Mouse (Mus musculus) kidney, adult 2 months (tissue): ENCODE results near the gene Fam107a. TPM values are rescaled to one million over a fixed set of nuclear protein-coding genes. Genes with fewer than 3 reads are reported as not detected.
A peak's percentile ranks its signal among the peaks of the same experiment; 100 is the strongest.

ENCODE experiments used
- DNase-seq: peaks from one replicate; pipeline ENCODE4 v3.0.0; 2021
- H3K27ac ChIP-seq: fragments of 200-500 bp; 2 replicates; pipeline ENCODE4 v1.5.1; 2012; ENCODE audit warnings: low read depth, low read length, control low read depth, inconsistent platforms; ENCODE audit not compliant: insufficient read depth
- H3K27me3 ChIP-seq: fragments of 200-500 bp; replicated peaks from 2 replicates; pipeline ENCODE4 v1.6.1; 2012; ENCODE audit warnings: mild to moderate bottlenecking, moderate library complexity, low read length, inconsistent platforms; ENCODE audit not compliant: control insufficient read depth, insufficient read depth
- H3K36me3 ChIP-seq: fragments of 200-500 bp; 2 replicates; pipeline ENCODE4 v1.6.1; 2012; ENCODE audit warnings: mild to moderate bottlenecking, moderate library complexity, low read length, inconsistent platforms; ENCODE audit not compliant: control insufficient read depth, insufficient read depth
- H3K4me1 ChIP-seq: fragments of 200-500 bp; 2 replicates; pipeline ENCODE4 v1.6.1; 2011; ENCODE audit warnings: low read length; ENCODE audit not compliant: control insufficient read depth, insufficient read depth
- H3K4me3 ChIP-seq: fragments of 200-500 bp; 2 replicates; pipeline ENCODE4 v1.5.1; 2011; ENCODE audit warnings: mild to moderate bottlenecking, low read depth, low read length, control low read depth; ENCODE audit not compliant: insufficient read depth
- CTCF ChIP-seq: fragments of 200-500 bp; conservative IDR thresholded peaks from 2 replicates; pipeline ENCODE4 v1.5.1; 2011; ENCODE audit warnings: low read depth, mild to moderate bottlenecking, control low read depth, low read length, moderate library complexity, mixed read lengths; ENCODE audit not compliant: insufficient read depth, insufficient read length
- POLR2A ChIP-seq: fragments of 200-500 bp; IDR thresholded peaks from one replicate; pipeline ENCODE4 v1.6.1; 2011; ENCODE audit warnings: low read depth, low read length, control low read depth
- WGBS: fragments of 180-500 bp; shearing (Covaris S2); methylation state at CpG from one replicate; pipeline ENCODE4 v1.1.7; 2018; 5-methylcytosine and 5-hydroxymethylcytosine counted together
- polyA plus RNA-seq: library from polyadenylated mRNA; depleted of rRNA; stranded (reverse); fragments of >200 nt; gene quantifications from 2 replicates; pipeline ENCODE4 v1.2.3, GENCODE M21; 2012; rRNA removed

Gene Fam107a
- polyA plus RNA-seq, 1 experiment: 119 TPM

DNA sequence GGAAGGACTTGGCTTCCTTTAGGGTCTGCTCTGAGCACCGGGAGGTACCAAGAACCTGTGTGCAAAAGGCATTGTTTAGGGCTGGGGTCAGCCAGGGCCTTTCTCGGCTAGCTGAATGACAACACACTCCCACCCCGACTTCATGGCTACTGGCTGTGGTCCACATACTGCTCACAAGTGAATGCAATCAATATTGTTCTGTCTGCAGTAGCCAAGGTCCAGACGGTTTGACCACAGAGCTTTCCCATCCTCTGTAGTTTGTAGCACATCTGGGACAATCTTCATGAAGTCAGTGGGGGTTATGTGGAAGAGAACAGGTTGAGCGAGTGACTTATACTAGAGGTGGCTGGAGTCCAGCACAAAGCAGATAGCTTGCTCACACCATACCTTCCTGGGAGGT, 60.9 kb downstream of the Fam107a start:
- no peaks in the 10 kb centered on the region for H3K27me3 ChIP-seq
- no peak overlapping the region for H3K27ac ChIP-seq
- H3K4me3 ChIP-seq: no peak overlapping the region; the same call in 1 of the 2 replicates
- H3K36me3 ChIP-seq: no peaks in the 10 kb centered on the region
- no peak for DNase-seq
- 46% methylated on average over 5 of the region's 5 CpGs for WGBS
- H3K4me1 ChIP-seq: peaks cover 18% of the 10 kb centered on the region
- TF ChIP-seq POLR2A (no peak), CTCF (no peak)

DNA sequence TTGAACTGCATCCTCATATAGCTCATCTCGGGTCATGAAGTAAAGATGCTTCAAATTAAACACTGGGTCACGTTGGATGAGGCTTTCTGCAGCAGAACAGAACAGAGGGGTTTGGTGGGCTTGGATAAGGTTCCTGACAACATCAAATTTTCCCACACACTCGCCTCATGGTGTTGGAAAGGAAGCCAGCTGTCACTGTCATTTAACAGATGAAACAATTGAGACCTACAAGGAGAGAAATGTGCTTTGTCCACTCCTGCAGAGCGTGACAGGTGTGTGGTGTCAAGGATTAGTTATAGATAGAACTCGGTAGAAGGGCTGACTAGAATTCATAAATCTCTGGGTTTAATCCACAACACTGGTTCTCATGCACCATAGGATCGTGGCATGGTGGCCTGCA, 61.8 kb downstream of the Fam107a start:
- Histone ChIP-seq H3K4me1 (peaks cover 18% of the 10 kb centered on the region), H3K27ac (no peak overlapping the region), H3K36me3 (no peaks in the 10 kb centered on the region), H3K4me3 (no peak overlapping the region), H3K27me3 (no peaks in the 10 kb centered on the region)
- no peak for TF ChIP-seq CTCF
- no peak for TF ChIP-seq POLR2A
- 74% methylated on average over 6 of the region's 6 CpGs for WGBS
- no peak for DNase-seq

DNA sequence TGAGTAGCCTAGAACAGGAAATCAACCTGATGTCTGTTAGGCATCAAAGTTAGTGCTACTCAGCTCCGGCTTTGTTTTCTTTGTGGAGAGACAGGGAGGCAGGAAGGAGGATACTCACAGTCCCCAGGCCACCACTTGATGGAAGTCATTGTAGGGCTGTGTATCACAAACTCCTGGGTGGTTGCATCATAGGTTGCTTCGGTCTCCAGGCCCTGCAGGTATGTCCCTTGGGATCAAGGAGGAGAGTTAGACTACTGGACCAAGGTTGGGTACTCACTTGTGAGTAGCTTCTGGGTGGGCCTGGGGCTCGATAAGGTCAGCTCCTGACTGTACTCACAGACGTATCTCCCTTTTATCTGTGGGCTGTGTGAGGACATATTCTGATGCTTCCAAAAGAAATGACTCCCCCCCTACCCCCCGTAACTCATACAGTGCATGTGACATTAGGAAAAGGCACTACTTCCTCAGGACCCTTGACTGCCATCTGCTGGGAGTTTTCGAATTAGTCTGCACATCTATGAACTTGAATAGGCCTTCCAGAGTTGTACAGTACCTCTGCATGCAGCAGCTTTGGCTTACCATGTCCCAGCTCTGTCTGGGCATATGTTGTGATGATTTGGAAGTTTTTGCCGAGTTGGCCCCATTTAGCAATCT, 62.6 kb downstream of the Fam107a start:
- Histone ChIP-seq H3K27me3 (no peaks in the 10 kb centered on the region), H3K27ac (no peak overlapping the region), H3K4me3 (no peak overlapping the region), H3K36me3 (no peaks in the 10 kb centered on the region), H3K4me1 (peaks cover 18% of the 10 kb centered on the region)
- peak; percentile 78 for DNase-seq
- WGBS: 62% methylated on average over 7 of the region's 7 CpGs
- TF ChIP-seq CTCF (peak; percentile 45), POLR2A (no peak)

DNA sequence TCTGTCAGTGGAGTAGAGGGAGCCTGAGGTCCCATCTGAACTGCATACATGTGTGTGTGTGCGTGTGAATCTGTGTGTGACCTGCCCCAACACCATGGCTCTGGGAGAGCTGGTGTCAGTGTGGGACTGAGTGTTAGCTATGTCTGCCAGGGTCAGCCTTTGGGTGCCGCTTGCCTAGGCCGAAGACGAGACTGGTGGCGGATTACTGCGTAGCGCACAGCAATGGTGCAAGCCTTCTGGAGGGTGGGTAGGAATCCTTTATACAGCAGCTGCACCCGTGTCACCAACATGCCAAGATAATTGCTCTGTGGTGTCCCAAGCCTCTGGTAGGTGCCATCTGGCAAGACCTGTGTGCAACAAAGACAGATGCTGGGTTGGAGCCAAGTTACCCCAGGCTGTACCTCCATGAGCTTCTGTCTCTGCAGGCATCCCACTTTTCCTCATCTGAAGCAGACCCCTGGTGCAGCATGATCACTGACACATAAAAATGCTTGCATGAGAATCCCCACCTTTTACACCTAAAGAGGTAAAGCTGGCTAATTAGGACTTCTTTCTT, 66.4 kb downstream of the Fam107a start:
- no peaks in the 10 kb centered on the region for H3K27me3 ChIP-seq
- no peak overlapping the region for H3K4me3 ChIP-seq
- no peaks in the 10 kb centered on the region for H3K4me1 ChIP-seq
- TF ChIP-seq POLR2A: no peak
- no peak for TF ChIP-seq CTCF
- H3K27ac ChIP-seq: no peak overlapping the region
- DNase-seq: no peak
- 94% methylated on average over 8 of the region's 8 CpGs for WGBS
- H3K36me3 ChIP-seq: no peaks in the 10 kb centered on the region

DNA sequence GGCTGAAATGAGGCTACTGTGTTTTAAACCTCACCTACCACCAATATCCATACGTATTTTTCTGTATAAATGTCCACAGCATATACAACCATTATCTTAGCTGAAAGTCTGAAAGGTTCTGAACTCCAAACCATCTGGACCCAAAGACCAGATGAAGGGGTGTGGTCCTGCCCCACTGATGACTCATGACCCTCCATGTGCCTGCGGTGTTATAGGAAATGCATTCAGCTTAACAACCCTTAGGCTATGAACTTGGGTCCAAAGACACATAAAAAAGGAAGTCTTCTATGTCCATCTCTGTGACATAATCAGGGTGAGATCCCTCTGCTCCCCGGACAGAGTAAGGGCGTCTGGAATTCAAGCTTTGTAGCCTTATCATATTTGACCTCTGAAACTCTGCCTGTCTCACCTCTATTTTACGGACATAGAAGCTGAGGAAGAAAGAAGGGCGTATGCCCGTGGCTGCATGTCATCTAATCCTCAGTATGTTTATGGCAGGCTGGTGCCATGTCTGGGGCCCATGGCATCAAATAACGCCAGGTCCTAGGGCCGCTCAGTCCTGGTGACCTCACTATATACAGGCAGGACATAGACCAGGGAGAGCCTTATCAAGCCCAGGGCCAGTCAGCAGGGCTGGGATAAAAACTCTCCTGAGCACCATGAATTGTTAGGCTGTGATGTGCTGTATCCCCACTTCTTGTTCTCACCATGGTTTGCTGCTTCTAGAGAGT, 67.5 kb downstream of the Fam107a start:
- DNase-seq: no peak
- Histone ChIP-seq H3K27ac (no peak overlapping the region), H3K4me3 (no peak overlapping the region), H3K36me3 (no peaks in the 10 kb centered on the region), H3K4me1 (no peaks in the 10 kb centered on the region), H3K27me3 (no peaks in the 10 kb centered on the region)
- WGBS: 84% methylated on average over 9 of the region's 9 CpGs
- TF ChIP-seq CTCF (no peak), POLR2A (no peak)

DNA sequence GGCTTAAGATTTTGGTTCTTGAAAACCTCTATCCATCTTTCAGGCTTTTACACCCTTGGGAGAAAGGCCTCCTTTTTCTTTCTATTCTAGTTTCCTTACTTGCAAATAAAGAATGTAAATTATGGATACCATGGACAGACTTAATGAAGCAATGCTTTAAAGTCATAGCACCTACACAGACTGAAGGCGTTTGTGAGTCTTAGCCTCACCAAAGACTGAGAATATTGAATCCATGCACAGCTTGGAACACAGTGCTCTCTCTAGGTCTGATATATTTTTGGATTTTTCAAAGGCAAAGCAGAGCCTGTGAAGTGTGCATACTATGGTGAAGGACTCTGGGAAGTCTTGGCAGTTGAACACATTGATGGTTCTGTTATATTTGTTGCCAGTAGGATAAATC, 68.6 kb downstream of the Fam107a start:
- Histone ChIP-seq H3K27ac (no peak overlapping the region), H3K27me3 (no peaks in the 10 kb centered on the region), H3K36me3 (no peaks in the 10 kb centered on the region), H3K4me1 (peaks cover 3% of the 10 kb centered on the region; the same call in 1 of the 2 replicates), H3K4me3 (no peak overlapping the region)
- WGBS: 88% methylated on average over 1 of the region's 1 CpGs
- no peak for DNase-seq
- TF ChIP-seq CTCF (no peak), POLR2A (no peak)

DNA sequence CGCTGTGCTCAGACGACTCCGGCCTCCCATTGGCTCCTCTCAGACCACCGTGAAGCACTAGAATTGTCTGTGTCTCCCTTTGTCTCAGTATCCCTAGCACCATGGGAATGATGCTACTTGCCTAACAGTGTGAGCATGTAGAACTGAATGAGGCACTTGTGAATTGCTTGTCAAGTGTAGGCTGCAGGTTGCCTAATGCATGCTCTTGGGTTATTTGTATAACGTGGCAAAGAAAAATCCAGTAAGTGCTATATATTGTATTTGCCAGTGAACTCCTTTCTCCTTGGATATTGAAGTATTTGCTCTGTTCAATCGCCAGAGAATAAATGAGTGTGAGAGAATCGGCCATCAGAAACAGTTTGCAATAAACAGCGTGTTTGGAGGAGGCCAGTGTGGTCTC, 70.9 kb downstream of the Fam107a start:
- Histone ChIP-seq H3K36me3 (no peaks in the 10 kb centered on the region), H3K27ac (no peak overlapping the region), H3K4me1 (peaks cover 18% of the 10 kb centered on the region; the same call in 1 of the 2 replicates), H3K4me3 (no peak overlapping the region), H3K27me3 (no peaks in the 10 kb centered on the region)
- 88% methylated on average over 8 of the region's 8 CpGs for WGBS
- DNase-seq: no peak
- no peak for TF ChIP-seq CTCF
- no peak for TF ChIP-seq POLR2A

Other genes starting within 250 kb of the Fam107a start
- 9.0 and 13.8 TPM in 2 replicates for gene Rpp14, start 237.7 kb downstream of the Fam107a start, polyA plus RNA-seq
- gene Pxk, start 219.8 kb downstream of the Fam107a start, polyA plus RNA-seq: 36.8 and 42.9 TPM in 2 replicates
- 100 and 134 TPM in 2 replicates for gene Pdhb, start 145.0 kb downstream of the Fam107a start, polyA plus RNA-seq
- 16.2 and 17.2 TPM in 2 replicates for gene Kctd6, start 103.9 kb downstream of the Fam107a start, polyA plus RNA-seq
- gene Acox2, start 58.7 kb downstream of the Fam107a start, polyA plus RNA-seq: 190 and 252 TPM in 2 replicates
- 1.3 and 1.5 TPM in 2 replicates for gene Oit1, start 60.7 kb upstream of the Fam107a start, polyA plus RNA-seq